Mouse (Mus musculus) kidney, embryonic 14.5 days (tissue): ENCODE measurements around the gene Pex1. TPM values are rescaled to one million over a fixed set of nuclear protein-coding genes. Genes with fewer than 3 reads are reported as not detected.
"Not testable (repeated sequence)": the region's sequence is repeated elsewhere in the genome, so short reads cannot be mapped to it uniquely, and the experiment has no call there.

Experiments
- ATAC-seq: fragments of 200-750 bp; cut with Nextera tagmentation; 2 replicates; pipeline ENCODE4 v1.8.0; 2017; ENCODE audit warnings: moderate number of reproducible peaks, mild to moderate bottlenecking, moderate TSS enrichment, moderate library complexity; ENCODE audit not compliant: low FRiP score, low TSS enrichment
- H3K27ac ChIP-seq: fragments of 300-500 bp; sonication (generic); 2 replicates; pipeline ENCODE4 v1.5.1; 2014; ENCODE audit warnings: low read depth, mild to moderate bottlenecking, low read length, moderate library complexity, mixed read lengths
- H3K27me3 ChIP-seq: fragments of 300-500 bp; sonication (generic); 2 replicates; pipeline ENCODE4 v1.6.1; 2014; ENCODE audit warnings: mild to moderate bottlenecking, low read length; ENCODE audit not compliant: control insufficient read depth, insufficient read depth
- H3K36me3 ChIP-seq: fragments of 300-500 bp; sonication (generic); 2 replicates; pipeline ENCODE4 v1.6.1; 2014; ENCODE audit warnings: low read length, mixed read lengths; ENCODE audit not compliant: control insufficient read depth, insufficient read depth
- H3K4me1 ChIP-seq: fragments of 300-500 bp; sonication (generic); 2 replicates; pipeline ENCODE4 v1.6.1; 2014; ENCODE audit warnings: low read length, mixed read lengths; ENCODE audit not compliant: control insufficient read depth, insufficient read depth
- H3K4me2 ChIP-seq: fragments of 300-500 bp; sonication (generic); replicated peaks from 2 replicates; pipeline ENCODE4 v1.6.1; 2014; ENCODE audit warnings: low read depth, mild to moderate bottlenecking, low read length
- H3K4me3 ChIP-seq: fragments of 300-500 bp; sonication (generic); 2 replicates; pipeline ENCODE4 v1.5.1; 2014; ENCODE audit warnings: mild to moderate bottlenecking, low read length
- H3K9ac ChIP-seq: fragments of 300-500 bp; sonication (generic); 2 replicates; pipeline ENCODE4 v1.6.1; 2014; ENCODE audit warnings: low read depth, mild to moderate bottlenecking, low read length, moderate library complexity
- H3K9me3 ChIP-seq: fragments of 300-500 bp; sonication (generic); 2 replicates; pipeline ENCODE4 v1.6.1; 2016; ENCODE audit warnings: low read length; ENCODE audit not compliant: control insufficient read depth
- WGBS: fragments of 180-500 bp; shearing (Covaris S2); extraction: QIAGEN DNeasy Blood & Tissue Kit; methylation state at CpG from one replicate; pipeline ENCODE4 v1.1.7; 2014; 5-methylcytosine and 5-hydroxymethylcytosine counted together
- polyA plus RNA-seq: library from polyadenylated mRNA; unstranded; fragments of >200 nt; fragmentation: Nextera tagmentation; extraction: Ambion mirVana; gene quantifications from 2 replicates; pipeline ENCODE4 v1.2.1, GENCODE M21; 2014

The Pex1 gene
- polyA plus RNA-seq, 1 experiment from 2014 or later, result 18.3 TPM

GRCm38 (mm10) chr5:3597171-3597570, 1.3 kb downstream of the Pex1 start:
- H3K27me3 ChIP-seq, result no peaks in the 10 kb centered on the region
- H3K4me1 ChIP-seq, result peaks cover 8% of the 10 kb centered on the region
- no peak overlapping the region; the same call in 1 of the 2 replicates for H3K9ac ChIP-seq
- H3K9me3 ChIP-seq, result no peaks in the 10 kb centered on the region
- H3K4me2 ChIP-seq, result peak overlapping the region; percentile 61
- peak overlapping the region; percentile 87 for H3K4me3 ChIP-seq
- no peak overlapping the region for H3K27ac ChIP-seq
- no peaks in the 10 kb centered on the region; the same call in 1 of the 2 replicates for H3K36me3 ChIP-seq
- ATAC-seq, result no peak

GRCm38 (mm10) chr5:3598766-3599165, 2.9 kb downstream of the Pex1 start:
- WGBS, result 79% methylated on average over 5 of the region's 5 CpGs

GRCm38 (mm10) chr5:3600298-3600697, 4.4 kb downstream of the Pex1 start:
- no peak overlapping the region for H3K9ac ChIP-seq
- ATAC-seq, result no peak
- 84% methylated on average over 1 of the region's 1 CpGs for WGBS

More at GRCm38 (mm10) chr5:3598766-3599165, 2.9 kb downstream of the Pex1 start:
- H3K9me3 ChIP-seq, result no peaks in the 10 kb centered on the region
- H3K9ac ChIP-seq, result no peak overlapping the region
- H3K36me3 ChIP-seq, result no peaks in the 10 kb centered on the region
- peaks cover 8% of the 10 kb centered on the region for H3K4me1 ChIP-seq
- no peaks in the 10 kb centered on the region for H3K27me3 ChIP-seq
- H3K27ac ChIP-seq, result no peak overlapping the region
- H3K4me3 ChIP-seq, result no peak overlapping the region
- no peak overlapping the region for H3K4me2 ChIP-seq
- ATAC-seq, result no peak

GRCm38 (mm10) chr5:3600790-3601189, 4.9 kb downstream of the Pex1 start:
- H3K4me3 ChIP-seq, result no peak overlapping the region
- H3K27me3 ChIP-seq, result no peaks in the 10 kb centered on the region
- H3K27ac ChIP-seq, result no peak overlapping the region
- H3K4me1 ChIP-seq, result no peaks in the 10 kb centered on the region
- peaks cover 12% of the 10 kb centered on the region for H3K36me3 ChIP-seq
- ATAC-seq, result no peak
- H3K9ac ChIP-seq, result no peak overlapping the region
- H3K9me3 ChIP-seq, result no peaks in the 10 kb centered on the region
- H3K4me2 ChIP-seq, result no peak overlapping the region
- WGBS, result 95% methylated on average over 3 of the region's 3 CpGs

More at GRCm38 (mm10) chr5:3600298-3600697, 4.4 kb downstream of the Pex1 start:
- 0 out of 2 replicates have a peak, but pooled peaks cover under 1% of the 10 kb centered on the region for H3K4me1 ChIP-seq
- H3K27ac ChIP-seq, result no peak overlapping the region
- no peak overlapping the region for H3K4me3 ChIP-seq
- H3K36me3 ChIP-seq, result peaks cover 7% of the 10 kb centered on the region; the same call in 1 of the 2 replicates
- no peaks in the 10 kb centered on the region for H3K27me3 ChIP-seq
- H3K4me2 ChIP-seq, result no peak overlapping the region
- no peaks in the 10 kb centered on the region for H3K9me3 ChIP-seq

GRCm38 (mm10) chr5:3607114-3607513, 11.2 kb downstream of the Pex1 start:
- WGBS, result 94% methylated on average over 9 of the region's 9 CpGs

GRCm38 (mm10) chr5:3609241-3609640, 13.4 kb downstream of the Pex1 start:
- Histone ChIP-seq H3K9me3 (no peaks in the 10 kb centered on the region), H3K27ac (no peak overlapping the region), H3K4me3 (no peak overlapping the region), H3K4me1 (no peaks in the 10 kb centered on the region), H3K27me3 (no peaks in the 10 kb centered on the region), H3K9ac (no peak overlapping the region), H3K36me3 (peaks cover 34% of the 10 kb centered on the region), H3K4me2 (no peak overlapping the region)
- no peak for ATAC-seq
- 95% methylated on average over 7 of the region's 7 CpGs for WGBS

More at GRCm38 (mm10) chr5:3607114-3607513, 11.2 kb downstream of the Pex1 start:
- H3K9me3 ChIP-seq, result no peaks in the 10 kb centered on the region
- no peaks in the 10 kb centered on the region for H3K4me1 ChIP-seq
- no peak overlapping the region for H3K4me3 ChIP-seq
- H3K27ac ChIP-seq, result no peak overlapping the region
- no peaks in the 10 kb centered on the region for H3K27me3 ChIP-seq
- no peak overlapping the region for H3K4me2 ChIP-seq
- peaks cover 35% of the 10 kb centered on the region for H3K36me3 ChIP-seq
- no peak for ATAC-seq
- no peak overlapping the region for H3K9ac ChIP-seq

GRCm38 (mm10) chr5:3611835-3612234, 16.0 kb downstream of the Pex1 start:
- WGBS, result 88% methylated on average over 2 of the region's 2 CpGs

GRCm38 (mm10) chr5:3620486-3620885, 24.6 kb downstream of the Pex1 start:
- no peaks in the 10 kb centered on the region for H3K4me1 ChIP-seq
- no peak overlapping the region for H3K4me2 ChIP-seq
- H3K9ac ChIP-seq, result no peak overlapping the region
- H3K27me3 ChIP-seq, result no peaks in the 10 kb centered on the region
- H3K4me3 ChIP-seq, result no peak overlapping the region
- no peak for ATAC-seq
- H3K36me3 ChIP-seq, result peaks cover 25% of the 10 kb centered on the region
- WGBS, result 92% methylated on average over 7 of the region's 7 CpGs
- no peak overlapping the region for H3K27ac ChIP-seq
- H3K9me3 ChIP-seq, result no peaks in the 10 kb centered on the region

More at GRCm38 (mm10) chr5:3611835-3612234, 16.0 kb downstream of the Pex1 start:
- peaks cover 17% of the 10 kb centered on the region for H3K36me3 ChIP-seq
- not testable (repeated sequence) for H3K9ac ChIP-seq, H3K4me3 ChIP-seq, ATAC-seq, H3K27ac ChIP-seq, H3K4me2 ChIP-seq, H3K27me3 ChIP-seq, H3K4me1 ChIP-seq, H3K9me3 ChIP-seq

GRCm38 (mm10) chr5:3630055-3630454, 34.2 kb downstream of the Pex1 start:
- no peak overlapping the region for H3K4me3 ChIP-seq
- no peak overlapping the region for H3K27ac ChIP-seq
- peaks cover 8% of the 10 kb centered on the region; the same call in 1 of the 2 replicates for H3K36me3 ChIP-seq
- WGBS, result 83% methylated on average over 5 of the region's 5 CpGs
- H3K4me1 ChIP-seq, result no peaks in the 10 kb centered on the region
- no peak for ATAC-seq
- no peak overlapping the region for H3K4me2 ChIP-seq
- H3K27me3 ChIP-seq, result no peaks in the 10 kb centered on the region
- no peak overlapping the region for H3K9ac ChIP-seq
- H3K9me3 ChIP-seq, result no peaks in the 10 kb centered on the region
